Mouse (Mus musculus) megakaryocyte, embryonic 14.5 days (primary cell): ENCODE measurements around the gene Plac8.

Experiments used
- FLI1 ChIP-seq: IDR thresholded peaks from 2 replicates; pipeline ENCODE4 v1.6.1; 2012; ENCODE audit warnings: low read length, inconsistent platforms, mixed read lengths
- GATA1 ChIP-seq: IDR thresholded peaks from 3 replicates; pipeline ENCODE4 v1.6.1; 2012; ENCODE audit warnings: mixed read lengths, low read length, inconsistent platforms, borderline replicate concordance

DNA sequence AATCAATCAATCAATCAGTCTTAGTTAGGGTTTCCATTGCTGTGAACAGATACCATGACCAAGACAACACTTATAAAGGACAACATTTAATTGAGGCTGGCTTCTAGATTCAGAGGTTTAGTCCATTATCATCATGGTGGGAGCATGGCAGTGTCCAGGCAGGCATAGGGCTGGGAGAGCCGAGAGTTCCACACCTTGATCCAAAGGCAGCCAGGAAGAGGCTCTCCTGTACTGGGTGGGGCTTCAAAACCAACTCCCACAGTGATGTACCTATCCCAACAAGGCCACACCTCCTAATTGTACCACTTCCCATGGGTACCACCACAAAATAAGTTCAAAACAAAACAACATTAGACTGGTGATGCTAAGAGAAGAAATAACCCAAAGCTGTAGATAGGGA is 21.9 kb downstream of the Plac8 start:
- no peak for TF ChIP-seq GATA1
- TF ChIP-seq FLI1 = no peak
